Mouse (Mus musculus) lung, postnatal 0 days (tissue): Measurements from ENCODE around the gene Rufy2. TPM values are rescaled to one million over a fixed set of nuclear protein-coding genes. Genes with fewer than 3 reads are reported as not detected.

Experiments
- ATAC-seq: fragments of 200-750 bp; cut with Nextera tagmentation; 2 replicates; pipeline ENCODE4 v1.8.0; 2017; ENCODE audit warnings: moderate library complexity
- DNase-seq: peaks from one replicate; pipeline ENCODE4 v3.0.0-alpha.2; 2016; ENCODE audit warnings: low spot score
- H3K27ac ChIP-seq: fragments of 300-500 bp; sonication (generic); 2 replicates; pipeline ENCODE4 v1.5.1; 2014; ENCODE audit warnings: antibody characterized with exemption, mild to moderate bottlenecking, low read length, mixed read lengths
- H3K27me3 ChIP-seq: fragments of 300-500 bp; sonication (generic); replicated peaks from 2 replicates; pipeline ENCODE4 v1.6.1; 2014; ENCODE audit warnings: low read length, mixed read lengths; ENCODE audit not compliant: insufficient read depth
- H3K36me3 ChIP-seq: fragments of 300-500 bp; sonication (generic); 2 replicates; pipeline ENCODE4 v1.6.1; 2014; ENCODE audit warnings: low read length, mixed read lengths; ENCODE audit not compliant: insufficient read depth
- H3K4me1 ChIP-seq: fragments of 300-500 bp; sonication (generic); 2 replicates; pipeline ENCODE4 v1.6.1; 2014; ENCODE audit warnings: antibody characterized with exemption, low read depth, low read length, mixed read lengths; ENCODE audit not compliant: insufficient read depth
- H3K4me2 ChIP-seq: fragments of 300-500 bp; sonication (generic); replicated peaks from 2 replicates; pipeline ENCODE4 v1.6.1; 2014; ENCODE audit warnings: low read depth, mild to moderate bottlenecking, low read length, moderate library complexity, mixed read lengths
- H3K4me3 ChIP-seq: fragments of 300-500 bp; sonication (generic); 2 replicates; pipeline ENCODE4 v1.5.1; 2014; ENCODE audit warnings: low read depth, low read length
- H3K9ac ChIP-seq: fragments of 300-500 bp; sonication (generic); replicated peaks from 2 replicates; pipeline ENCODE4 v1.6.1; 2014; ENCODE audit warnings: low read depth, mild to moderate bottlenecking
- H3K9me3 ChIP-seq: fragments of 300-500 bp; sonication (generic); 2 replicates; pipeline ENCODE4 v1.6.1; 2016; ENCODE audit warnings: low read length, mixed read lengths
- CTCF ChIP-seq: IDR thresholded peaks from 2 replicates; pipeline ENCODE4 v1.5.1; 2016; ENCODE audit warnings: antibody characterized with exemption, mild to moderate bottlenecking
- EP300 ChIP-seq: IDR thresholded peaks from 2 replicates; pipeline ENCODE4 v1.6.1; 2016; ENCODE audit warnings: antibody characterized with exemption, mild to moderate bottlenecking, control low read depth
- WGBS: fragments of 180-500 bp; shearing (Covaris S2); extraction: QIAGEN DNeasy Blood & Tissue Kit; methylation state at CpG from one replicate; pipeline ENCODE4 v1.1.7; 2014; 5-methylcytosine and 5-hydroxymethylcytosine counted together
- polyA plus RNA-seq: library from polyadenylated mRNA; unstranded; fragments of >200 nt; fragmentation: Nextera tagmentation; extraction: Ambion mirVana; gene quantifications from 2 replicates; pipeline ENCODE4 v1.2.1, GENCODE M21; 2015

Rufy2 gene
- polyA plus RNA-seq, 1 experiment from 2014 or later, result 13.9 TPM

DNA sequence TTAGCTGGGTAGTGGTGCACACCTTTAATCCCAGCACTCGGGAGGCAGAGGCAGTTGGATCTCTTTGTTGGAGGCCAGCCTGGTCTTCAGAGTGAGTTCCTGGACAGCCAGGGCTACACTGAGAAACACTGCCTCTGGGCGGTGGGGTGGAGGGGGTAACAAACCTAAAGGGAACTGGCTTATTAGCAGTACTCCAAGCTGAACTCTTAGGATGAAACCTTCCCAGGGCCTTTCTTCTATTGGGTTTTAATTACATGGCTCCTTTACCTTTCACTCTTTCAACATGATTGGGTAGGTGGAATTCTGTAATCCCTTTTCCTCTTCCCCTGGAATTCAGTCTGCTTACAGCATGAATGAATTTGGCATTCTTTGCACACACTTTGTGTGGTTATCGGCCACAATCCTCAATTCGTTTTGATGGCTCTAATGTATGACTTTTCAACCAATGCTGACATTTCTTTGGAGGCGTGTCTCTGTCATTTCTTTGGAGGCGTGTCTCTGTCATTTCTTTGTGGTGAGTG, 45.5 kb downstream of the Rufy2 start:
- H3K27ac ChIP-seq, result no peak overlapping the region
- no peaks in the 10 kb centered on the region for H3K9me3 ChIP-seq
- no peak overlapping the region for H3K4me2 ChIP-seq
- H3K36me3 ChIP-seq, result no peaks in the 10 kb centered on the region
- TF ChIP-seq CTCF, result no peak
- no peak for TF ChIP-seq EP300
- no peaks in the 10 kb centered on the region for H3K27me3 ChIP-seq
- DNase-seq, result no peak
- 63% methylated on average over 6 of the region's 6 CpGs for WGBS
- no peak overlapping the region for H3K9ac ChIP-seq
- H3K4me3 ChIP-seq, result no peak overlapping the region
- peaks cover 10% of the 10 kb centered on the region; the same call in 1 of the 2 replicates for H3K4me1 ChIP-seq
- no peak for ATAC-seq

DNA sequence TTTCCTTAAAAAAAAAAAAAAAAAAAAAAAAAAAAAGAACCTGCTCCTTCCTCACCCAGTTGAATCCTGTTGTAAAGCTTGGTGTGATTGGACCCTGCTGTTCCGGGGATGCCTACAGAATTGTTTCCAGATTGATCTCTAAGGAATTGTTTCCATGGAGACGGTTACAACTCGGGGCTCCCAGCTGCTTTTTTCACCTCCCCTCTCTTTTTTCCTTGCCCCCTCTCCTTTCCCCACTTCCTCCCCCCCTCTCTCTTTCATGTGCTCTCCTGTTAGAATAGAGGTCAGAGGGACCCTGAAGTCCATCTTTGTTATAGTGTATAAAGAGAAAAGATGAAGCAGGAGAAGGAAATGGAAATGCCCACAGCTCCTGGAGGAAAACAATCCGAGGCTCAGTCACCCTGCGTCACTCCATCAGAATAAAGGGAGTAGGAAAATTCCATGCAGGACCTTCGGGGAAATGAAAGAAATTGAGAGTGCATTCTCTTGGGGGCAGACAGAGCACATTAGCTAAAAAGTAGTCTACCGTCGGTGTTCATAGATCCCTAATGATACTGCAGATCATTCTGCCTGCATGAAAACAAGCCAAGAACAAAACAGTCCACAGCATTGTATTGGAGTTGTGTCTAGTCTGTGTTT, 46.3 kb downstream of the Rufy2 start:
- no peak overlapping the region for H3K27ac ChIP-seq
- DNase-seq (no peak), ATAC-seq (no peak)
- H3K27me3 ChIP-seq, result no peaks in the 10 kb centered on the region
- no peaks in the 10 kb centered on the region for H3K36me3 ChIP-seq
- TF ChIP-seq CTCF, result no peak
- no peak for TF ChIP-seq EP300
- no peak overlapping the region for H3K4me3 ChIP-seq
- WGBS, result 53% methylated on average over 8 of the region's 8 CpGs
- peaks cover 7% of the 10 kb centered on the region; the same call in 1 of the 2 replicates for H3K4me1 ChIP-seq
- no peak overlapping the region for H3K9ac ChIP-seq
- no peak overlapping the region for H3K4me2 ChIP-seq
- H3K9me3 ChIP-seq, result no peaks in the 10 kb centered on the region

- Histone ChIP-seq H3K36me3 (no peaks in the 10 kb centered on the region), H3K4me3 (no peak overlapping the region), H3K4me1 (0 out of 2 replicates have a peak, but pooled peaks cover 3% of the 10 kb centered on the region), H3K27me3 (no peaks in the 10 kb centered on the region), H3K27ac (no peak overlapping the region), H3K4me2 (no peak overlapping the region), H3K9me3 (no peaks in the 10 kb centered on the region), H3K9ac (no peak overlapping the region)
- WGBS, result 77% methylated on average over 6 of the region's 6 CpGs
- no peak for DNase-seq
- no peak for TF ChIP-seq CTCF
- no peak for TF ChIP-seq EP300
- no peak for ATAC-seq
Measured at GRCm38 (mm10) chr10:63026795-63027160, 46.8 kb downstream of the Rufy2 start.

- no peaks in the 10 kb centered on the region for H3K4me1 ChIP-seq
- TF ChIP-seq CTCF (no peak), EP300 (no peak)
- H3K27me3 ChIP-seq, result no peaks in the 10 kb centered on the region
- no peak overlapping the region for H3K27ac ChIP-seq
- 89% methylated on average over 10 of the region's 10 CpGs for WGBS
- H3K36me3 ChIP-seq, result no peaks in the 10 kb centered on the region
- no peak for DNase-seq
- no peak overlapping the region for H3K4me2 ChIP-seq
- H3K9me3 ChIP-seq, result no peaks in the 10 kb centered on the region
- H3K9ac ChIP-seq, result no peak overlapping the region
- no peak overlapping the region for H3K4me3 ChIP-seq
- ATAC-seq, result no peak
Measured at GRCm38 (mm10) chr10:63027376-63028161, 47.5 kb downstream of the Rufy2 start.

GRCm38 (mm10) chr10:63028396-63028795, 48.4 kb downstream of the Rufy2 start:
- no peak for DNase-seq
- Histone ChIP-seq H3K4me1 (no peaks in the 10 kb centered on the region), H3K27me3 (no peaks in the 10 kb centered on the region), H3K9me3 (no peaks in the 10 kb centered on the region), H3K36me3 (no peaks in the 10 kb centered on the region), H3K9ac (no peak overlapping the region), H3K4me3 (no peak overlapping the region), H3K4me2 (no peak overlapping the region), H3K27ac (no peak overlapping the region)
- ATAC-seq, result no peak
- no peak for TF ChIP-seq CTCF
- no peak for TF ChIP-seq EP300
- 83% methylated on average over 4 of the region's 4 CpGs for WGBS

DNA sequence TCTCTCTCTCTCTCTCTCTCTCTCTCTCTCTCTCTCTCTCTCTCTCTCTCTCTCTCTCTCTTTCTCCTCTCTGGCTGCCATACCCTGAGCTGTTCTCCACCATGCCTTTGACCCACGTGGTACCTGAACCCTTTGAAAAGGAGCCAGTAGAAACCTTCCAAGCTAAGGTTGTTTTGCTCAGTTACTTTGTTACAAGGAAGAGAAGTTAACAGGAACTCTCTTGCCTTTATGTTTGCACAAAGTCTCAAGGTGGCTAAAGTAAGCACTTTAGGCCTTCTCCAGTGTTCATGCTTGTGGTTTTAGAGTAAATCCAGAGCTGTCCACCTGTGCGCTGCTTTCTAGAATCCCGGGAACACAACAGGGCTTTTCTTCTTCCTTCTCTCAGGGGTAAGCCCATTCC, 52.2 kb downstream of the Rufy2 start:
- H3K9ac ChIP-seq, result no peak overlapping the region
- peak; percentile 89 for DNase-seq
- H3K27me3 ChIP-seq, result no peaks in the 10 kb centered on the region
- WGBS, result 45% methylated on average over 3 of the region's 3 CpGs
- TF ChIP-seq CTCF (no peak), EP300 (peak; percentile 86)
- no peak overlapping the region for H3K4me2 ChIP-seq
- H3K27ac ChIP-seq, result peak overlapping the region; percentile 47; the same call in 1 of the 2 replicates
- peak; percentile 95 for ATAC-seq
- H3K9me3 ChIP-seq, result no peaks in the 10 kb centered on the region
- no peak overlapping the region for H3K4me3 ChIP-seq
- H3K4me1 ChIP-seq, result no peaks in the 10 kb centered on the region
- no peaks in the 10 kb centered on the region for H3K36me3 ChIP-seq
